Mouse (Mus musculus): Measurements from ENCODE around the gene Fuom.

DNA sequence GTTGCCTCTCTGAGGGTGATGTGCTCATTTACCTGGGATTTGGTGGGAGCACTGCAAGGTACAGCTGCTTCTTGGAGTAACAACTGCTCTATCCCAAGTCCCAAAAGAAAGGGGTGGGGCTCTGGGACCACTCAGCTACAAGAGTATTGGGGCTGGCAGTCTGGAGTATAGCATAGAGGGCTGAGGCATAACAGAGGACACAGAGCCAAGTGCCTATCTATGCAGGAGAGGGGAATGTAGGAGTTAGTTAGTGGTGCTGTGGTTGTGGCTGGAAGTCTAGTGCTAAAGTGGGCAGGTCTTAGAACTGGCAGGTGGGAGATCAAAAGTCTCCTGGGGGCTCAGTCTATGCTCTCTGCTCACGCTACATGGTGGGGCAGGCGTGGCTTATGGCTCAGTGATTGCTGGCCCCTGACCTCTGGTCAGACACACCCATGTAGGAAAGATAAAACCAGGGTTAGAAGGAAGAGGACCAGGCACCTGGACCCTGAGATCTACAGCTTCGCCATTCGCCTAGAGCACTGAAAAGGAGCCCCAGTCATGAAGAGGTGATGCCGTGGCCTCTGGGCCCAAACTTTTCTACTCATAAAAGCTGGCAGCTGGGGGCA is 9.2 kb downstream of the Fuom start, which contains the start of gene Prap1:
- TF ChIP-seq GATA1 (IDR thresholded peaks at IDR 0.05; ENCODE audit: borderline replicate concordance, low read length) (no peak), FLI1 (IDR thresholded peaks at IDR 0.05; ENCODE audit: low read length) (no peak)
